Mouse (Mus musculus) kidney, postnatal 10 days (tissue): ENCODE data around the gene Palld.

ENCODE experiments used
- DNase-seq: peaks from one replicate; pipeline ENCODE4 v3.0.0; 2021; ENCODE audit warnings: mixed read lengths

Gene Palld

DNA sequence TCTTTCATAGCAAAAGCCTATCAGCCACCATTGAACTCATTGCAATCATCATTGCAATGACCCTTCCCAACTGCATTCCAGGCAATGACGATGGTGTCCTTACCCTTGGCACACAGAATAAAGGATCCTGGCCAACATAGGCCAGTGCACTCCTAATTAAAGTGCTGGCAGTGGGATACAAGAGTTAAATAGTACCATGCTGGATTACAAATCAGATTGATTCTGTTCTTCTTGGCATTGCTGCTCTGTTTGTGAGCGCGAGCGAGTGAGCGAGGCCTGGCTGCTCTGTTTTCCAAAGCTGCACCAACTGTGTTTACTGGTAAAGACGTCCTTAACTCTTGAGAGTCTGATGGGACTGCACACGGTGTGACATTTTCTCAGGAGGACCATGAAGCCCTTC is 37.1 kb downstream of the Palld start:
- DNase-seq, result no peak

DNA sequence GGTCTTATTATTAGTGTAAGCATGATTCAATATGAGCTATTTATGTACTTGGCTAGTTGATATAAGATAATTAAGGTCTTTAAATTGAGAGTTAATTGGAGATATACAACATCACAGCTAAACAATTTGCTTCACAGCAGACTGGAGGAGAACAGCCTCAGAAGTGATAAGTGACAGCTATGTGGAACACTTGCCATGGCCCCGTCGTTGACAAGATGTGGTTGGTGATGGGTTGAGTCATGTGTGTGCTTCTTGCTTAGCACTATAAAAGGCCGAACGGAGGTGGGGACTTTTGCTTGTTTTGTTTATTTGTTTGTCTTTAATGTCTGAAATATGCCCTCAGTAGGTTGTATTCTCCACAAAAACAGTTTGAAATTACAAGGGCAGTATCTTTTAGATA is 51.2 kb downstream of the Palld start:
- no peak for DNase-seq

DNA sequence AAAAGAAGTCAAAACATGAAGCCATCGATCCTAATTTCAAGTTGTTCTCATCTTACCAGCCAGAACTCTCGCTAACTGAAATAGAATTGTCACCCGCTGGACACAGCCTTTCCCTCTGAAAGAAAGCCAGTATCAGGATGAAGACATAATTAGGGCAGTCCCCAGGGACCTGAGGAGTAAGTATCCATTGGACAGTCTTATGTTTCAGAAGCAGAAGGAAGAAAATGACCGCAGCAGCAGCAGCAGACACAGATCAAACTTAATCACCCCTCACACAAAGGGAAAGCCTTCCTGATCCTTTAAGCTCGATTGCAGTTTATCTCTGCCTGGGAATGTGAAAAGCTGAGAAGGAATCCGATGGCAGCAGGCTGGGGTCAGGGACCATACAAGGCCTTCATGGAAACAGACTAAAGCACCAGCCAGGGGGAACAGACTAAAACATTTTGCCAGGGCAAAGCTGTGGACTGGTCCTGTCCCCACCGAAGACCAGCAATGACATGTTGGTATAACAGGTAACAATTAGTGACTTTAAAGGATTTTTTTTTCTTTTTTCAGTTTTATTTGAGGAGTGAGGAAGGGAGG is 53.8 kb downstream of the Palld start:
- DNase-seq, result peak; percentile 38

DNA sequence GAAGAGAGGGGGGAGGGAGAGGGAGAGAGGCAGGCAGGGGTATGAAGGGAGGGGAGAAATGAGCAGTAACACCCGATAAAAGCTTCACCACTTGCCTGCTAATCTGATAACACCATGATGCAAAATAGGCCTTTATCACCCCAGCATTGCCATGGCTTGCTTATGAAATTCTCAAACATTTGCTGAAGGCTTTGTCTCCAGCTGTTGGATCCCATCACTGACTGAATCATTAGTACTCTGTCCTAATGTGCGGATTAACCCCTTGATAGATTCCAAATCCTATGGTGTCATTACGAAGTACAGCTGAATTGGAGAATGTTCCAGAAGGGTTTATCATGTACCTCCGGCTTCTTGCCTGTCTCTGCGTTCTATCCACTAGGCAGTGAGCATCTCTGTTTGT is 55.0 kb downstream of the Palld start:
- DNase-seq, result no peak

DNA sequence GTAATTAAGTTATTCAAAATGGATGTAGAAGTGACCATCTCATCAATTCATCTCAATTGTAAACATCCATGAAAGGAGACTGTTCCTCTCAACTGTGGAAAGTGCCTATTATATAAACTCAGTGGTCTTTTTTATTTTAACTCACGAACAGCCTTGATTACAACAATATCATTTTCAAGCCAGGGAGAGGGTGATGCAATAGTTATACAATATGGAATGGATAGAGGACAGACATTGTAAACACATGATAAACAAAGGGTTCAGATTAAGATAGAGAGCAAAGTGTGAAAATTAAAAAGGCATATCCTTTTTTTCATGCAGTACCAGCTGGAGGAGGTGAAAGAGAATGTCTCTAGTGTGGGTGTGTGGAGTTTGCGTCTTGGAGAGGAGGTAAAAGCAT is 57.5 kb downstream of the Palld start:
- no peak for DNase-seq

DNA sequence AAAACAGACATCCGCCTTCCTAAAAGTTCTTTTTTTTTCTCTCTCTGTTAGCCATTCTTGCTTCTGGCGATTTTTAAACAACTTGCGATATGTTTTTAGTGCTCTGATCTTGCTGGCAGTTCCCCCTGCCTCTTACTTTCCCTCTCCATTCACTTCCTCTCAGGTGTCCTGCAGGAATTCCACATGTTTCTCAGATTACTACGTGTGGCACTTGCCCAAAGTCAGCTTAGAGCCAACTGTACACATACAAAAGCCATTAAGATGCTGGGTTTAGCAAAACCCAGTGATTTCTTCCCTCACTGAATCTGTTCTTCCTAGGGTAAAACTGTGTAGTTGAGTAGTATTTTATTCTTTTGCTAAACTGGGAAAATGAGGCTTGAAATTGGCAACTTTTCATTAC is 57.9 kb downstream of the Palld start:
- no peak for DNase-seq

DNA sequence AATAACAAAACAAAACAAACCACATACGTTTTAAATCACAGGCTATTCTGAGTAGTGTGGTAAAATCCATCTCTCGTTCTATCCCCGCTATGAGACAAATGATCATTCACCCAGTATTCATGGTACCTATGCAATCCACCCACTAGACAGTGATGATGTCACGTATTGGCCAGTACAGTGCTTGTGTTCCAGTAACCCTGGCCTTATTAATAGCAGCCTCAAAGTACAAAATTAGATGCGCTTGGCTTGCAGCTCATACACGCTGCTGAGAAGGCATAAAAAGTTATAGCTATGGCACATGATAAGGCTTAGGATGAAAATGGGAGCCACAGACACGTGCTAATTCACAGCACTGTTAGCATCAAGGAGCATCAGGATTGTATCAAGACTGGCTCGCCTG is 58.7 kb downstream of the Palld start:
- DNase-seq, result no peak

DNA sequence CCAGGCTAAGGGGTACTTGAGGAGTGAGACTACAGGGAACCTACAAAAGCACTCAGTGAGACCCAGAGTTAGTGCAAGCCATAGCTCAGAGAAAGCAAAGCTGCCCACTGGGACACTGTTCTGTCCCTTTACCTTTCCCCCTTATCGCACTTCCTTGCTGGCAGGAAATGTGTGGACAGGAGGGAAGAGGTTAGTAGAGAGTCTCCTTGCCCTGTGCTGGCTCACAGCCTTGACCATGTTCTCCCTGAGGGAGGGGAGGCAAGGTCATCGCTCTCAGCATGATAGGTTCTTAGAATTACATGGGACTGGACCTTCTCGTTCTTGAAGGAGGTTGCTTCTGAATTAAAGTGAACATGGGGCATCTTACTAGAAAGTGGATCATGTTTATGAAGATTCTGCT is 69.3 kb downstream of the Palld start:
- no peak for DNase-seq

DNA sequence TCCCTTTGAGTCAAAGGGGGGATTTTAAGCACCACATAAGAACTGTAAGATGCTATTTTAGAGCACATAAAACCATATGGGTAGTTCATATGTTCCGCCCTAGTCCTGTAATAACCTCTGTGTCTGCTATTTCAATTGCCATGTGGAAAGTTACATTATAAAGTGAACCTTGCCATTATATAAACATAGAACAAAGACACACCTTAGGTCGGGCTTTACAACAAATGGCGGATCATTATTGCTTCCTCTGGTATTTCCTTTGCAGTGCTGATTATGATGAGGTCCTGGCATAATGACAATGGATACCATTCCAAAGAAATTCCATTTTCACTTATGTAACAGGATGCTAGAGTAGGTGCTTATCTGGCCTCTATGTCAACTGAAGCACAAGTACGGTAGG is 70.5 kb downstream of the Palld start:
- DNase-seq, result no peak

DNA sequence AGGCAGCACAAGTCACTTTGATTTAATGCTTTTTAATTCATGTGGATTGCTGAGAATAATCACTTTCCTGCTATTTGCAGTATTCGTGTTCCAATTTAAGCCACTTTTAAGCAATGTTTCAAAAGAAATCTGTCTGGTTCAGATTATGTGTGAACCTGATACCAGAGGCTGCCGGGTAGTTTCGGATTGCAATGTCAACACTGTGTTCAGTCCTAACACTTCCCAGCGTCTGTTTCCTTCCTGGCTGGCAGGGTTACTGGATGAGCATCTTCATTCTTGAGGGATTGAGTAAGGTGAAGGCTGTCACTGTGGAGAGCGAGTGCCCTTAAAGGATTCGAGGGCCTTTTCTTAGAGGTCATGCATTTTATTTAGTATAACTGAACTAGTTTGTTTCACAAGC is 71.7 kb downstream of the Palld start:
- no peak for DNase-seq

DNA sequence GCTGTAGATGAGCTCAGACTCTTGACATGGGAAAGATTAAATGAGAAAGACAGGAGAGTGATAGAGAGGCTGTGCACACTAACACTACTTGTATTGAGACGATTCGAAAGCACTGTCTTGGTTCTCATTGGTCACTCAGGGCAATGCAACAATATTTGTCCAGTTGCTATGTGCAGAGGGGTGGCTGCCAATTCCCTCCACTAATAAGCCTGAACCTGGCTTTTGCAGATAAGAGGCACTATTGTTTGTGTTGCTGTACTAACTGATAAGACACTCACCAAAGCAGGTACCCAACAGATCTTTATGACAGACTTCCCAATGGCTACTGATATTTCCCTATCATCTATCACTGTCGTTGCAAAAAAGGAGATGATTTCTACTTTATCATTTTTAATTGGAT is 77.9 kb downstream of the Palld start:
- DNase-seq, result no peak

DNA sequence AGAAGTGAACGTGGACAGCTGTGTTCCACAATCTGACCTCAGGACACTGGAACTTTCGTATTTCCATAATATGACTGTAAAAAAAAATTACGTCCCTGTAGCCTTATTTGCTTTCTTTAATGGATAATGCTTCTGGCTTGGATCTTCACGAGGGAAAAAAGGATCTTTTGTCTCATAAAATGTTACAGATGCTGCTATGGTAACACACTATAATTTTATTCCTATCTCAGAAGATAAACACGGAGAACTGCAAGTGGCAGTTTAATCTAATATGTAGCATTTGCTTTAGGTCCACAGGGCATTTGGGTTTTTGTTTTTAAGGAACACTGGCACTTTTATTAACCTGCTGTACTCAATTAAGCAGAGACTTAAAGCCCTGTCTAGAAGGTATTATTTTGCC is 79.3 kb downstream of the Palld start:
- no peak for DNase-seq

DNA sequence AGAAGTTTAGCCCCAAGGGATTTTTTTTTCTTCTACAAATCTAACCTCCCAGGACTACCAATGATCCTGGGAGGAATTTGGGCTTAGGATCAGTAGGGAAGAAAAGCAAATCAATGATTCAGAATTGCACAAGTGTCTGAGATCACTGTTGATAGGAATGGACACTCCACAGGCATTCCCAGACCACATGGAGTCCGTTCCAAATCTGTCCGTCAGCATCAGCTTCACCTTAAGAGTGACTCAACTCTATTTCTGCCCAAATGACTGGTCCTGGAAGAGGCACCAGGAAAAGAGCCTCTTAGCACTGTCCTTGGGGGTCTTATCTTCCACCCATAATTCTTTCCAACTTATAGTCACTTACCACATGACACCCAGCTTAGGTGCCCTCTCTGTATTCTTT is 98.7 kb downstream of the Palld start:
- DNase-seq, result no peak

DNA sequence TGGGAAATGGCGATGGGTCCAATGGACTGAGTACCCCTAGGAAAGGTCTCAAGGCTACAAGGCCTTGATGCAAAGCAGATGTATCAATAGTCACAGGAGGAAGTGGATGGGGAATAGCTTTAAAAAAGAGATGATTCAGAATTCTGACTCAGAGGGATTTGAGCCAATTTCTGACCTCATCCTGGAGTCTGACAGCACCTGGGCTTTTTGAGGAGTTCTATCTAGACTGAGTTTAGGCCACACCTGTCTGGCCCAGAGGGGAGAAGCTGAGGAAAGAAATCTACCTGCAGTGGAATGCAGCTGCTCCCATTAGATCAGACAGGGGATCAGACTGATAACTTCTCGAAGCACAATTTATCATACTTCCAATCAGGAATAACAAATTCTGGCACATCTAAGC is 99.7 kb downstream of the Palld start:
- DNase-seq, result no peak

DNA sequence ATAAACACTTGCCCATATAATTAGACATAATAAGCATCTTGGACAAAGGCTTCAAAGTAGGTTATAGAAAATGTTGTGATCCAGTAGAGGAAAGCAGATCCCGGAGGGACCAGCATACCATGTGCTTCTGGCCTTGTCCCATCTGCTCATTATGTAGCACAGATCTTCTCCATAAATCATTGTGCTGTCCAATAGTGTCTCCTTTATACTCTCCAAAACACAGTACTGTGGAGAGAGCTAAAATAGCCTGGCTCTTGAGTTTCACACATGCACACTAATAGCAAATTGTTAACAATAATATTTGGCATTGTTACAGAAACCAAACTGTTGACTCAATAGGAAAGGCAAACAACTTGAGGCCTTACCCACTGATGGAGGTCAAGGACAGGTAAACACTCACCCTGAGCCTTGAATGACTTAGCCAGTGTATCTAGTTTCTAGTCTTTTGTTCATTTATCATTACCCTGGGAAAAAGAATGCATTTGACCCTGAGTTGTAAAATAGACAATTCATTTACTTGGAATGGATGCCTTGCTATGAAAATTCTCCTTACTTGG is 105.0 kb downstream of the Palld start:
- DNase-seq, result no peak

DNA sequence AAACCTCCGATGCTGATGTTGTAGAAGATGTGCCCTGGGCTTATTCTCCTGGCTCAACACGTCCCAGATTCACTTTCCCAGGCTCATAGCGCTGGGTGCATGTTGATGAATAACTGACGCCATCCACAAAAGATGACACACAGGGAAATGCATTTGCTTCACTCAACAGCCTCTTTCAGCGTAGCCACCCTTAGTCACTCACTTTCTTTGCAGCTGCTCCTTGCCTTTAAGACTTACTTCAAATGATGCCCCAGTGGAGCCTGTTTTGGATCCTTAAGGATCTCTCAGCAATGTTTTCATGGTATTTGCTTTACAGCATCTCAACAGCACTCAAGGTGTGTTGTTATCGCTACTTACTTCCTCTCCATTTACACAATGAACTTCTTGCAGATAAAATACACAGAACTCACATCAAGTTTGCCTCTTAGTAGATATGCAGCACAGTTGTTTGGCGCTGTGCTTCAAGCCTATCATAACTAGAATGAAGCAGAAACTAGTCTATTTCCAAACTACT is 105.9 kb downstream of the Palld start:
- no peak for DNase-seq

DNA sequence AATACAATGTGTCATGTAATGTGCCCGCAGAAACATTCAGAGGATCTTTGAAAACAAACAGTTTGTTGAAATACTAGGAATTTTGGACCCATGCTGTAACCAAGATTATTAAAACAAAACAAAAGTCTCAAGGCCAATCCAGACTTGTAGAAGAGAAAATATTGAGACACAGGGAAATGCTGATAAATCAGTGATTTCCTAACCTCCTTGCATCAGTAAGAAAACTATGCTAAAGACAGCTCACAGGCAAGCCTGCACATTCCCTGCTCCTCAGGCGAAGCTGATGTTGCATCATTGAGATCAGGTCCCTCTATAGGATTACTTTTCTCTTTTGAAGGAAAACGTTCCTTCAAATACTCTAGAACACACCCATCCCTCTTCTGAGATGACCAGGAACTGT is 112.5 kb downstream of the Palld start:
- DNase-seq, result no peak

DNA sequence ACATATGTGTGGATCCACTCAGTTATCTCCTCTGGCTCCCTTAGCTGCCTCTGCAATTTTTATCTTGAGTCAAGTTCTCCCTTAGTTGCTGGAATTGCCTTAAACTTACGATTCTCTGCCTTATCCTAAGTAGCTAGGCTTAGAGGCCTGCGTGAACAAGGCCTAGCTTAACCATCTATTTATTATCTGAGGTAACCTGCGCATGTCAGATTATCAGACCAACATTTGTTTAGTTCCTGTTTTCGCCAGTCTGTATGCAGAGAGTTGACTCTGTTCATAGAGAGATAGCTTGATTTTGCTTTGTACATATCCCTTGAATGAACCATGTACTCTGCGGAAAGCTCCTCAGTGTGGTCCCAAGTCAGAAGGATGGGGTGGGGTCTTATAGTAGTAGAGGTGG is 113.2 kb downstream of the Palld start:
- DNase-seq, result no peak

DNA sequence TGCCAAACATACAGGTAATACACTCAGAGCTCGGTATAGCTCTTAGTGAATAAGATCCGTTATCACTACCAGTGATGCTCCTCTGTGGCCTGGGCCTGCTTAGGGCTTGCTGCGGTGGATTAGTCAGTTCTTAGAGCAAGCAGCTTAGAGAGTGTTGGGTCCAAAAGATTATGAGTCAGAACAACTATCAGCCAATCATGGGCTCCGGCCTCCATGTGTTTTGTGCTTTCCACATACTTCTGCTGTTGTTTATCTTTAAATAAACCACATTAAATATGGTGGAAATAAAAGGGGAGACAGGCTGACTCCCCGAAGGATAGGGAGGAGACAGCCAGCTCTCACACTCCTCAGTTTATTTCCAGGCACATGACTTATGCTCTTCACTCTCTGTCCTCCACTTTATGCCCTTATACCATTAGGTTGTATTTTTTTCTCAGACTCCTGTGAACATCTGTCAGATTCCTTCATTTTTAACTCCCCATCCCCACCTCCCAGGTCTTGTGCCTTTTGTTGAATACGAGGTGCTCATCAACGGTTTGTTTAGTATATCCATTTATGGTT is 119.5 kb downstream of the Palld start:
- DNase-seq, result no peak

DNA sequence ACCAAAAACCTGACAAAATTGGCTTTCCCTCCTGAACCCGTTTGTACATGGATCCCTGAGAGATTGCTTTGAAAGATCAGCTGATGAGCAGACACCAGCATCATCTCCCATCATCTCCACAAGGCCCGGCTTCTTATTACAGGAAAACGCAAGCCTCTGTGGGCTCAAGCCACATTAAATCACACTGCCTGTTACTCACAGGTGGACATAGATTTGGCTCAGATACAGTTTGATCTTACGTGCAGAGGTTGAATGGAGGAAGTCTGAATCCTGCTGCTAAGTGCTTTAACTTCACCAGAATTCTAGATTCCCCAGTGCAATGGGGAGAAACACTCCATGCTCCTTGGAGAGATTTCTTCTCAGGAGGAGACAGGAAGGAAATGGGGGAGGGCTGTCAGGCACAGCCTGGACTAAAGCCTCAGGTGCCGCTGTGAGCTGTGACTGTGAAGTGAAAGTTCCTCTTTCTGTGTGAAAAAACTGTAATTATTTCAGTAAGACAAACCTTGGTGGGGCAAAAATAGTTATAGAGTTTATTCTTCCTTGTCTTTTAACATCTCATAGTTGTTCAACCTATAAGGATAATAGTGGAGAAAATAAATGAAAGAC is 121.7 kb downstream of the Palld start:
- DNase-seq, result no peak

DNA sequence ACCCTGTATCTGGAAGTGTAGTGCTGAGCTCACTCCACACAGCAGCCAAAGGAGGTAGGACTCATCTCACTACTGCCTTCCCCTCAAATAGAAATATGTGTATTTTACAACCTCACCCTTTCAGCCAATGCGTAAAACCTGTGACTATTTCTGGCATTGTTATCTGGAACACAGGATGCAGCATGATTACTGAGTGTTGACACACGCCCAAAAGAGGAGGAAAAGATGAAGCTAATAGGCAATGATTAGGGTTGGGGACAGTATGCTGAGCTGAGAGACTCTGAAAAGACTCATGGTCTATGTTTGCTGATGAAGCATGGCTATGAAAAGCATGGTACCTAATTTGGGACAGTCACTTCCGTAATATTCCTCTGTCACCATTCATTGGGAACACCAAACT is 124.3 kb downstream of the Palld start:
- DNase-seq, result no peak

DNA sequence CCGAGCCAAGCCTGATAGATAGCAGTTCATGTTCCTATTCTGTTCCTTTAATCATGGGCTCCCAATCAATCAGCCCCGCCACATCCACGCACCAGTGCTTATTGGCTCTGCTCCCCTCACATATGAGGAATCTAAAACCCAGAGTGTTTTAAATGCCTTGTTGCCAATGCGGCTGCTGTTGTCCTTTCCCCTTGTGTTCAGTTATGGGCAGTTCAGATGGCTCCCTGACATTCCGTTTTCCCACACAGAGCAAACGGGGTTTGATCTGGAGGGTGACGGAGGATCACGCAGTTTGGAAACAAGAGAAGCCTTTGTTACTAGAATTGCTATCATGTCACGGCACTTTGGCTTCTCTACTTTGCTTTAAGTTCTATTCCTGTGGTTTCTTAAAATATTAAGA is 125.9 kb downstream of the Palld start:
- no peak for DNase-seq

DNA sequence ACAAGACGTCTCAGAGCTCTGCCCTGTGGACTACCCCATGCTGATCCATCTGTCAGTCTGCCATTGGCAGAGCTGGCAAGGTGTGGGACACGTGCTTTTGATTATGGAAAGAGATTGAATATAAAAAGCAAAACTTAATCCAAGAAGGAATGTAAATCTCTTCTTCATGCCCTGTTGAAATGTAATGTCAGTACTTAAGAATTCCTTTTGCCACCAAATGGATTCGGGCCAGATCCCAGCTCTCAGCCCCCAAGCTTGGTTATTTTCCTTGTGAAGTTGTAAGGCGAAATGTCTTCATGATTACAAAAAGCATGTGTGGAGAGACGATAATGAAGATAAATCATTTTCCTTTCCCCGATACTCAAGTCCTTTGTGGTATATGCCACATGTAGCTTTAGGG is 126.6 kb downstream of the Palld start:
- DNase-seq, result no peak

DNA sequence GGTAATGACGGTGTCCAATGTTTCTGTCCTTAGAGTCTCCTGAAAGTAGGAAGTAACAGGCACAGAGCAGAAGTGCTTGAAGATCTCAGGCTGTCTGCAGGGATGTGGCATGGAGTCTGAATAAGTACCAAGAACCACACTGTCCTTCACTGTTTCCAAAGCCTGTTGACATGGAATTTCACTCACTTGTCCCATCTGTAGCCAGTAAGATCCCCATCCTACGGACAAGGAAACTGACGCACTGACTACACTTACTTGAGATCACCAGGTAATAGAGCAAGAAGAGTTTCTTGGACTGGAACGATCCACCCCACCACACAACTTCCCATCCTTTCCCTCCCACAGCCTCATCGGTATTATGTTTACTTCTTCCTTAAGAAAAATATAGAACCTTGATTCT is 128.3 kb downstream of the Palld start:
- no peak for DNase-seq
